Mouse (Mus musculus) hindbrain, embryonic 11.5 days (tissue): Measurements from ENCODE around the gene Gm17606. TPM values are rescaled to one million over a fixed set of nuclear protein-coding genes. Genes with fewer than 3 reads are reported as not detected.
A peak's percentile ranks its signal among the peaks of the same experiment; 100 is the strongest.
"Not testable (repeated sequence)": the region's sequence is repeated elsewhere in the genome, so short reads cannot be mapped to it uniquely, and the experiment has no call there.

ENCODE experiments used
- ATAC-seq: fragments of 200-750 bp; cut with Nextera tagmentation; 2 replicates; pipeline ENCODE4 v1.8.0; 2017; ENCODE audit warnings: mild to moderate bottlenecking, moderate TSS enrichment, moderate library complexity; ENCODE audit not compliant: low FRiP score
- DNase-seq: peaks from one replicate; pipeline ENCODE4 v3.0.0-alpha.2; 2015; ENCODE audit warnings: low spot score
- H3K27ac ChIP-seq: fragments of 300-500 bp; sonication (generic); 2 replicates; pipeline ENCODE4 v1.5.1; 2014; ENCODE audit warnings: mild to moderate bottlenecking, low read depth, low read length
- H3K27me3 ChIP-seq: fragments of 300-500 bp; sonication (generic); 2 replicates; pipeline ENCODE4 v1.6.1; 2014; ENCODE audit warnings: mild to moderate bottlenecking, low read length, moderate library complexity, mixed read lengths; ENCODE audit not compliant: control insufficient read depth, insufficient read depth
- H3K36me3 ChIP-seq: fragments of 300-500 bp; sonication (generic); 2 replicates; pipeline ENCODE4 v1.6.1; 2014; ENCODE audit warnings: mild to moderate bottlenecking, low read length, moderate library complexity, mixed read lengths; ENCODE audit not compliant: control insufficient read depth, insufficient read depth
- H3K4me1 ChIP-seq: fragments of 300-500 bp; sonication (generic); replicated peaks from 2 replicates; pipeline ENCODE4 v1.6.1; 2014; ENCODE audit warnings: low read length, mixed read lengths; ENCODE audit not compliant: control insufficient read depth, insufficient read depth
- H3K4me2 ChIP-seq: fragments of 300-500 bp; sonication (generic); replicated peaks from 2 replicates; pipeline ENCODE4 v1.6.1; 2014; ENCODE audit warnings: mild to moderate bottlenecking, low read depth, low read length
- H3K4me3 ChIP-seq: fragments of 300-500 bp; sonication (generic); 2 replicates; pipeline ENCODE4 v1.5.1; 2014; ENCODE audit warnings: low read depth, low read length
- H3K9ac ChIP-seq: fragments of 300-500 bp; sonication (generic); 2 replicates; pipeline ENCODE4 v1.6.1; 2014; ENCODE audit warnings: low read depth, low read length
- H3K9me3 ChIP-seq: fragments of 300-500 bp; sonication (generic); 2 replicates; pipeline ENCODE4 v1.6.1; 2016; ENCODE audit warnings: low read length; ENCODE audit not compliant: control insufficient read depth
- WGBS: fragments of 180-500 bp; shearing (Covaris S2); extraction: QIAGEN DNeasy Blood & Tissue Kit; methylation state at CpG from one replicate; pipeline ENCODE4 v1.1.7; 2014; 5-methylcytosine and 5-hydroxymethylcytosine counted together
- polyA plus RNA-seq: library from polyadenylated mRNA; unstranded; fragments of >200 nt; fragmentation: Nextera tagmentation; extraction: Ambion mirVana; gene quantifications from 2 replicates; pipeline ENCODE4 v1.2.1, GENCODE M21; 2014

The Gm17606 gene
- polyA plus RNA-seq, 1 experiment from 2014 or later: not detected

DNA sequence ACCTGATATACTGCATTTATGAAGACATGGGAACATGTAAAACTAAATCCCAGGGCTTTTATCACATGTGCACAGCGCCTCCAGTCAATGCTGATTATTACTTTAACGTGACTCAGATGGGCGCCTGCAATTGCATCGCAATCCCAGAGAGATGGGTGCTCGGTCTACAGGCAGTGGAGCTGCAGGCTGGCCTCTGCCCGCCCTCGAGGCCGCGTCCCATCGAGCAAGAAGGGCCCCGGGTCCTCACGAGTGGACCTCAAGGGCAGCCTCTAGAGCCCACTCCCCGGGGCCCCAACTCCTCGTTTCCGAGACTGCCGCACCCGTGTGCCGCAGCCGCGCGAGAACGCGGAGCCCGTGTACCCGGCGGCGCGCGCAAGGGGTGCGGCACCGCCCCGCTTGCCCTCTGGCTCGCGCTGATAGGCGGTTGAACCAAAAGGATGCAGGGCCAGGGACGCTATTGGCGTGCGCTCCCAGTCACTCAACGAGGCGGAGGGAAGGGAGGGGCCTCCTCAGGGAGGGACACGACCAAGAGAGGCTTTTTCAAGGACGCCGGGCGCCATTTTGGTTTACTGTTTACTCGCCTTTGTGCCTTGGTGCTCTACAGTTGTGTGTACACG, 37.6 kb upstream of the Gm17606 start:
- Histone ChIP-seq H3K4me3 (peak overlapping the region; percentile 56), H3K9ac (peak overlapping the region; percentile 93), H3K27ac (peak overlapping the region; percentile 81), H3K9me3 (no peaks in the 10 kb centered on the region), H3K4me1 (no peaks in the 10 kb centered on the region), H3K36me3 (no peaks in the 10 kb centered on the region), H3K27me3 (no peaks in the 10 kb centered on the region), H3K4me2 (peak overlapping the region; percentile 42)
- DNase-seq: peak; percentile 95
- ATAC-seq: peak; percentile 98
- under 1% methylated on average over 46 of the region's 46 CpGs for WGBS

DNA sequence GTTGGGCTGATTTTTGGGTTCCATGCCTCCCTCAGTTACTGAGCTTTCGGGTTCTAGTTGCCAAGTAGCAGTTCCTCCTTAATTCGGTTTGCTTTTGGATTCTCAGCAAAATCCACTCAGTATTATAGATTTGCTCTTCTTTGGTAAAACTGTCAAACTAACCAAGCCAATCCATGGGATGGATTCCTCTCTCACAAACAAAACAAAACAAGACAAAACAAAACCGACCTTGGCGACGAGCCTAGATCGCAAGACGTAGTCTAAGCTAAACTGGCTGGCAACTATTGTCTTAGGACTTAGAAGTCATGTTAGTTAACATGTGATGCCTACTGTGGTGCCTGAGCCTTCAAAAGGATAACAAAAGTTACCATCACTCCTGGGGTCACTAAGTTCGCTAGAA, 37.1 kb upstream of the Gm17606 start:
- ATAC-seq: no peak
- WGBS: 86% methylated on average over 8 of the region's 8 CpGs
- peak overlapping the region; percentile 56 for H3K4me3 ChIP-seq

DNA sequence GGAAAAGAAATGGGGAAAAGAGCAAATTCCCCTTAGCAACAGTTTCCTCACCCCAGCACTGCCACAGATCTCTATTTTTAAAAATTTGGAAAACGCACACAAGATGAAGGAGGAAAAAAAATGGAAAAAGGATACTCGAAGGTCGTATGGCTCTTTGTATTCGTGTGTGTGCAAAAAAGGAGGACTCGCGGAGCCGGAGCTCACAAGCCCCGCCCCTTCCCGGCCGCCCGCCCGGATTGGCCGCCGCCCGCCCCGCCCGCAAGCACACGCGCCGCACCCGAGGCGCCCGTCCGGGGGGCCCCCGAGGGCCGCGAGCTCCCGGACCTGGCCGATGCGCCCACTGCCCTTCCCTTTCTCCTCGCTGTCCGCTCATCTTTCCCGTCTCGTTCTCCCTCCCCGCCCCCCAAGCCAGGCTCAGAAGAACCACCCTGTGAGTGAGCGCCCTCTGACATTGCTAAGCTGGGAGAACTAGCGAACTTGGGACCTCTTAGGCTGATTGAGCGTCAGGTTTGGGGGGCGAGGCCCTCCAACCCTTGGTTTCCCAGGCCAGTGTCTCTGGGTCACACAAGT, 34.9 kb upstream of the Gm17606 start, which contains the start of gene 4931414P19Rik:
Gene 4931414P19Rik, minus strand, starts transcription at position 242 of the 570 bp plus-strand sequence.
- no peaks in the 10 kb centered on the region for H3K36me3 ChIP-seq
- H3K9ac ChIP-seq: peak within 1 kb of the TSS; percentile 53; the same call in 1 of the 2 replicates
- no peaks in the 10 kb centered on the region for H3K4me1 ChIP-seq
- peak; percentile 55 for ATAC-seq
- peak within 1 kb of the TSS; percentile 37 for H3K4me3 ChIP-seq
- DNase-seq: peak; percentile 86
- peak within 1 kb of the TSS; percentile 43 for H3K4me2 ChIP-seq
- H3K27ac ChIP-seq: peak within 1 kb of the TSS; percentile 55; the same call in 1 of the 2 replicates
- WGBS: under 1% methylated on average over 27 of the region's 39 CpGs
- no peaks in the 10 kb centered on the region for H3K9me3 ChIP-seq
- no peaks in the 10 kb centered on the region for H3K27me3 ChIP-seq

More for the DNA sequence above, 37.1 kb upstream of the Gm17606 start:
- DNase-seq: no peak
- no peak overlapping the region; the same call in 1 of the 2 replicates for H3K9ac ChIP-seq
- H3K4me1 ChIP-seq: no peaks in the 10 kb centered on the region
- no peaks in the 10 kb centered on the region for H3K27me3 ChIP-seq
- H3K4me2 ChIP-seq: peak overlapping the region; percentile 42; the same call in 1 of the 2 replicates
- no peaks in the 10 kb centered on the region for H3K36me3 ChIP-seq
- H3K27ac ChIP-seq: peak overlapping the region; percentile 81; the same call in 1 of the 2 replicates
- H3K9me3 ChIP-seq: no peaks in the 10 kb centered on the region

DNA sequence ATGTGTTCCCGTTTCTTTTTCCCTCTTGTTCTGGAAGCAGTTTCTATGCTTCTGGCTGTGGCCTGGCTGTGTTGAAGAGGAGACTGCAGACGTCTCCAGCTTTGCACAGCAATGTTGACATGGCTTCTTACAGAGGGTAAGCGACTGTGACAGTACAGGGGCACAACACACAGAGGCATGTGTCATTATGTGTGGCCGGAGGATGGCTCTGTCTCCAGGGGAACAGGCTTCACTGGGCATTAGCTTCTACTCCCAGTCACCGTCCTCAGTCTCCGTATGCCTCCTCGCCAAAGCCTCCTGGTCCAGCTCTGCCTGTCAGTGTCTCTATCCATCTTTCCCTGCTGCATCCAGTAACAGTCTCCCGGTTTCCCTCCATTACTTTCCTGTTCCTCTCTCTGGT, 33.5 kb upstream of the Gm17606 start:
- WGBS: 37% methylated on average over 8 of the region's 8 CpGs
- Histone ChIP-seq H3K4me2 (no peak overlapping the region), H3K27me3 (no peaks in the 10 kb centered on the region), H3K4me1 (no peaks in the 10 kb centered on the region), H3K9ac (no peak overlapping the region), H3K27ac (no peak overlapping the region), H3K9me3 (no peaks in the 10 kb centered on the region), H3K4me3 (no peak overlapping the region), H3K36me3 (no peaks in the 10 kb centered on the region)
- DNase-seq: no peak
- no peak for ATAC-seq

DNA sequence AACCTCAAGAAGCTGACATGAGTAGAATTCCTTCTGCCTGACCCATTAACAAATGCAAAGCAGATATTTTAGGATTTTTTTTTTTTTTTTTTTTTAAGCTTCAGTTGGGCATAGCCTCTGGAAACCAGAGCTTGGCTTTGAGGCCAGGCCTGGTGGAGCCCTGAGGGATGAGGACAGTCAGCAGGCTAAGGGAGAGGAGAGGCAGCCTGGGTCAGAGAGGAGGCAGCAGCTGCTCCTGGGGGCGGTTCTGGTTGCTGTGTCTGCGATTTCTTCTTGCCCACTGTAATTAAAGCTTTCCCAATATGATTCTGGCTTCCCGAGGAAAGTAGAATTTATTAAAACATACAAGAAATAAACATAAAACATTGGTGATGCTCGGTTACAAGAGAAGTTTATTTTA, 31.5 kb upstream of the Gm17606 start:
- Histone ChIP-seq H3K4me3 (no peak overlapping the region), H3K9ac (no peak overlapping the region), H3K9me3 (no peaks in the 10 kb centered on the region), H3K27me3 (no peaks in the 10 kb centered on the region), H3K27ac (no peak overlapping the region), H3K4me2 (no peak overlapping the region), H3K36me3 (no peaks in the 10 kb centered on the region), H3K4me1 (no peaks in the 10 kb centered on the region)
- no peak for ATAC-seq
- no peak for DNase-seq
- WGBS: 82% methylated on average over 4 of the region's 4 CpGs

DNA sequence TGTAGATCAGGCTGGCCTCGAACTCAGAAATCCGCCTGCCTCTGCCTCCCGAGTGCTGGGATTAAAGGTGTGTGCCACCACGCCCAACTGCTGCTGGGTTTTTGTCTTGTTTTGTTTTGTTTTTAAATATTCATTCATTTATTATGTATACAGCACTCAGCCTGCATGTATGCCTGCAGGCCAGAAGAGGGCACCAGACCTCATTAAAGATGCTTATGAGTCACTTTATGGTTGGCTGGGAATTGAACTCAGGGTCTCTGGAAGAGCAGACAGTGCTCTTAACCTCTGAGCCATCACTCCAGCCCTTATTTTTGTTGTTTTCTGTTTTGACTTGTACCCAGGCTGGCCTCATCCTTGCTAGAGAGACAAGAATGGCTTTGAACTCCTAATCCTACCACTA, 30.8 kb upstream of the Gm17606 start:
- Histone ChIP-seq H3K9me3 (no peaks in the 10 kb centered on the region), H3K36me3 (no peaks in the 10 kb centered on the region), H3K4me2 (no peak overlapping the region), H3K27me3 (no peaks in the 10 kb centered on the region), H3K4me3 (no peak overlapping the region), H3K27ac (no peak overlapping the region), H3K4me1 (no peaks in the 10 kb centered on the region), H3K9ac (no peak overlapping the region)
- WGBS: 80% methylated on average over 4 of the region's 4 CpGs
- DNase-seq (peak; percentile 44), ATAC-seq (no peak)

DNA sequence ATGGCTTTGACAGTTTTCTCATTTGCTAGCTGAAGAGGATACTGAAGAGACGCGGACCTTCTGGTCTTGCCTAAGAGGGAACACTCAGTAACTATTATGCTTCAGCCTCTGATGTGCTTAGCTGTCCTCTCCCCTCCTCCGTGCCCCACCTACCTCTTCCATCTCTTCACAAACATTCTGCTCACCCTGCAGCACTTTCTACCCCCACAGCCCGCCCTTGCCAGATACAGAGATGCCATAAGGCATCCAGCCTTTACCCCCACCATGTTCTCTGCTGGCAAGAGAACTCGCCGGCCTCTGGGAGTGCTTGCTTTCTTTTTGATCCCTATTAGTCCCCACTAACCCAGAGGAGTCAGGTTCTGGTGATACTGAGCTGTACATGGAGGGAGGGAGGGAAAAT, 30.1 kb upstream of the Gm17606 start:
- H3K4me2 ChIP-seq: no peak overlapping the region
- ATAC-seq: no peak
- no peak overlapping the region for H3K9ac ChIP-seq
- no peaks in the 10 kb centered on the region for H3K36me3 ChIP-seq
- DNase-seq: no peak
- WGBS: 85% methylated on average over 6 of the region's 6 CpGs
- H3K27me3 ChIP-seq: no peaks in the 10 kb centered on the region
- H3K27ac ChIP-seq: no peak overlapping the region
- no peaks in the 10 kb centered on the region for H3K4me1 ChIP-seq
- H3K4me3 ChIP-seq: no peak overlapping the region
- H3K9me3 ChIP-seq: no peaks in the 10 kb centered on the region

DNA sequence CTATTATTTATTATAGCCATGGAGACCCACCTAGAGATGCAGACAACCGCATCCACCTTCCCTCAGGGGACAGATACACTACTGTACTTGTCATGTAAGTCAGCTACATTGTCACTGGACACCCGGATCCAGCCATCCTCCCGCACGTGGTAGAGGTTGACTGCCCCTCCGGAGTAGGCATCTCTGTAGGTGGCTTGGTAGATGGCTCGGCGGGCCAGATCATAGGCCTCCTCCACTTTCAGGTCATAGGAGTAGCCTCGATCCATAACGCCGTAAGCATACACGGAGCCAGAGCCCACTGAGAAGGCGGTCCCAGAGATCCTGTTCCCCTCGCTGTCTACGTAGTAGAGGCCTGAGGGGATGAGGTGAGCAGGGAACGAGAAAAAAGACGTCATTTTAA, 26.6 kb upstream of the Gm17606 start:
- not testable (repeated sequence) for H3K27me3 ChIP-seq, ATAC-seq
- WGBS: 91% methylated on average over 15 of the region's 16 CpGs

More for the DNA sequence above, 26.6 kb upstream of the Gm17606 start:
- not testable (repeated sequence) for H3K4me3 ChIP-seq, H3K27ac ChIP-seq, H3K4me2 ChIP-seq, H3K36me3 ChIP-seq, DNase-seq, H3K9ac ChIP-seq, H3K4me1 ChIP-seq, H3K9me3 ChIP-seq
